Mouse (Mus musculus): Measurements from ENCODE around the gene Kif5c. TPM values are rescaled to one million over a fixed set of nuclear protein-coding genes. Genes with fewer than 3 reads are reported as not detected.

The Kif5c gene
- polyA plus RNA-seq, 2 experiments, result 4.5 to 5.3 TPM

DNA sequence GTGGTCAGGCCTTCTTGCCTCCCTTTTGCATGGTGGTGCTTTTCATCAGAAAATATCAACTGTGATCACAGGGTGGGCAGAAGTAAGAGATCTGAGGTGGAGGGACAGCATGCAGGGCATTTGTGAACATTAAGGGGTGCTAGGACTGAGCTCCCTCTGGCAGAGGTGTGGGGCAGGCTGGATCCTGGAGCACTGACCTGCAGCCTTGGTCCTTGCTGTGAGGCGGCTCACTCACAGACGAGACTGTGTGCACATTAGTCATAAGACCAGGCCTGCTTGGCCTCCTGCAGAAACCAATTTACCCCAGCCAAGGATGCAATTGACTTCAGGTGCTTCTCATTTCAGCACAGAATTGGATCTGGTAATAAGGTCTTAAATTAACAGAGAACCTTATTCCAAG lies 128.6 kb downstream of the Kif5c start:
- TF ChIP-seq POLR2A (IDR thresholded peaks at IDR 0.05; ENCODE audit: borderline replicate concordance, extremely low read depth, insufficient read depth, insufficient read length), result no peak
- 56% methylated on average over 2 of the region's 2 CpGs for WGBS
- peaks cover 21% of the 10 kb centered on the region for H3K36me3 ChIP-seq (ENCODE audit: control insufficient read depth, insufficient read depth, low read length)
- H3K4me2 ChIP-seq (replicated peaks; ENCODE audit: low read depth, low read length, severe bottlenecking), result no peak overlapping the region
- 0 out of 2 replicates have a peak, but pooled peaks cover 2% of the 10 kb centered on the region for H3K4me1 ChIP-seq (ENCODE audit: control insufficient read depth, insufficient read depth, low read length)
- H3K4me3 ChIP-seq (replicated peaks; ENCODE audit: low read length), result no peak overlapping the region
- H3K9me3 ChIP-seq (ENCODE audit: control insufficient read depth, low read length), result no peaks in the 10 kb centered on the region
- no peak overlapping the region for H3K9ac ChIP-seq (ENCODE audit: low read depth, low read length, severe bottlenecking)
- ATAC-seq (ENCODE audit: low FRiP score, low read depth) (no peak), DNase-seq (ENCODE audit: low spot score) (no peak)
- H3K27ac ChIP-seq (replicated peaks; ENCODE audit: low read depth, low read length), result no peak overlapping the region
- H3K27me3 ChIP-seq (ENCODE audit: control insufficient read depth, insufficient read depth, low read length), result no peaks in the 10 kb centered on the region

DNA sequence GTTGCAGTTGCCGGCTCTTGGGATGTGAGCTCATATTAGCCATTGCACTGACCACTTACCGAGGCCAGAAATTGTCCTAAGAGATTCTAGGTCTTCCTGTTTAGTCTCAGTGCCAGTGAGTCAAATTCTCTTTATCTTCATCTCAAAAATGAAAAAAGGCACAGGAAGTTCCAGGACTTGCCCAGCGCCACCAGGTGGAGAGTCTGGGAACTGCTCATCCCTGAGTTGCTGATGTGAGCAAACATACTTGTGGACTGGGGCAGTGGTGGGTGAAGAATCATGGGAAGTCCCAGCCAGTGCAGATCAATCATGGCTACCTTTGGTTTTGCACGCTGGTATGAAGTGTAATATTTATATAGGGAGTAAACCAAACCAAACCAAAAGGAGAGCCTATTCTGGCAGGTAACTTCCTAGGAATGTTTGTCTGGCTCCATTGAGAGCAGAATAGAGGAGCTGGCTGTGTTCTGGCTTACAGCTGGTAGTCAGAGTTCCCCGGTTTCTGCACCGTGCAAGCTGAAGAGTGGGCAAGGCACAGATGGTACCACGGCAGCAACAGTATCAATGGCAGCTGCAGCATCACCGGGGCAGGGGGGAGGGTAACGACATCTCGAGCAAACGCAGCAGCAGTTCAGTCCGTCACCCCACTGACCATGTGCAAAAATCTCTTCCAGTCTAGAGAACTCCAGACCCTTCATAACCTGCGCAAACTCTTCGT lies 129.7 kb downstream of the Kif5c start:
- 66% methylated on average over 14 of the region's 14 CpGs for WGBS
- peaks cover 23% of the 10 kb centered on the region for H3K36me3 ChIP-seq (ENCODE audit: control insufficient read depth, insufficient read depth, low read length)

DNA sequence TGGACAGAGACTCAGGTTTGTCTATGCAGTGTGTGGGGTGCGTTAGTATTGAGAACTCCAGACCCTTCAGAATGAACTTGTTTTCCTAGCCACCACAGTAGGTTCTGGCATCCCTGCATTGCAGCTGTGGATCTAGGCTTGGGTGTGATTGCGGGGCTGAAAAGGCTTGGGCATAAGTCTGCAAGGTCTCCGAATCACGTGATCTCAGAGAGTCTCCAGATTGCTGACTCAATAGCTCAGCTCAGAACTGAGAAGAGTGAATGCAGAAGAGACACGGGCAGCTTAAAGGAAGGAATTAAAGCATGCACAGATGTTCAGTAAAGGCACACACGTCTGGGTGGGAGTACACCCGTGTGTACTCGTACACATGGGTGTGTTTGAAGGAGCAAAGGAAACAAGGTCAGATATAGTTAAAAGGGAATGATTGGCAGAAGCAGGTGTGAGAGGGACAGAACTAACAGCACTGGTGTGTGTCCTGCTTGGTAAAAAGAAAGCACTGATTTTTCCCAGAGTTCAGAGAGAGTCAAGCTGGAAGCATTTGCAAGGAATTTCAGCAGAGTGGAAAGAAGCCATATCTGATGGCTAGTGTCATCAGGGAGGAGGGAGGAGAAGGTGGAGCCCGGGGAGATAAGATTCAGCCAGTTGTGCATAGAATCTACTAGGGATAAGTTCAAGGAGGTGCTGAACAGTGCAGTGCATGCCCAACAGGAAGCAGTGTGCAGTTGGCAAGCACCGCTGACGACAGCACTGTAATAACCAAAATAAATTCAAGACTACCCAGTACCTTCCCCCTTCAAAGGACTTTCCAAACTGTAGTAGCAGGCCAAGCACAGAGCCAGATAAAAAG lies 130.9 kb downstream of the Kif5c start:
- no peak for DNase-seq (ENCODE audit: low spot score)
- no peak overlapping the region for H3K27ac ChIP-seq (replicated peaks; ENCODE audit: low read depth, low read length)
- no peaks in the 10 kb centered on the region for H3K4me1 ChIP-seq (ENCODE audit: control insufficient read depth, insufficient read depth, low read length)
- 72% methylated on average over 11 of the region's 11 CpGs for WGBS
- H3K9ac ChIP-seq (ENCODE audit: low read depth, low read length, severe bottlenecking), result no peak overlapping the region
- H3K4me2 ChIP-seq (replicated peaks; ENCODE audit: low read depth, low read length, severe bottlenecking), result no peak overlapping the region
- H3K4me3 ChIP-seq (replicated peaks; ENCODE audit: low read length), result no peak overlapping the region
- H3K36me3 ChIP-seq (ENCODE audit: control insufficient read depth, insufficient read depth, low read length), result peaks cover 27% of the 10 kb centered on the region
- peak; percentile 28; the same call in 1 of the 2 replicates for ATAC-seq (ENCODE audit: low FRiP score, low read depth)
- TF ChIP-seq POLR2A (IDR thresholded peaks at IDR 0.05; ENCODE audit: borderline replicate concordance, extremely low read depth, insufficient read depth, insufficient read length), result no peak
- no peaks in the 10 kb centered on the region for H3K27me3 ChIP-seq (ENCODE audit: control insufficient read depth, insufficient read depth, low read length)
- H3K9me3 ChIP-seq (ENCODE audit: control insufficient read depth, low read length), result no peaks in the 10 kb centered on the region

More for the DNA sequence above, 129.7 kb downstream of the Kif5c start:
- ATAC-seq (ENCODE audit: low FRiP score, low read depth) (no peak), DNase-seq (ENCODE audit: low spot score) (no peak)
- TF ChIP-seq POLR2A (IDR thresholded peaks at IDR 0.05; ENCODE audit: borderline replicate concordance, extremely low read depth, insufficient read depth, insufficient read length), result no peak
- H3K4me2 ChIP-seq (replicated peaks; ENCODE audit: low read depth, low read length, severe bottlenecking), result no peak overlapping the region
- H3K4me3 ChIP-seq (replicated peaks; ENCODE audit: low read length), result no peak overlapping the region
- H3K27ac ChIP-seq (replicated peaks; ENCODE audit: low read depth, low read length), result no peak overlapping the region
- no peaks in the 10 kb centered on the region for H3K27me3 ChIP-seq (ENCODE audit: control insufficient read depth, insufficient read depth, low read length)
- H3K4me1 ChIP-seq (ENCODE audit: control insufficient read depth, insufficient read depth, low read length), result 0 out of 2 replicates have a peak, but pooled peaks cover under 1% of the 10 kb centered on the region
- H3K9ac ChIP-seq (ENCODE audit: low read depth, low read length, severe bottlenecking), result no peak overlapping the region
- H3K9me3 ChIP-seq (ENCODE audit: control insufficient read depth, low read length), result no peaks in the 10 kb centered on the region

DNA sequence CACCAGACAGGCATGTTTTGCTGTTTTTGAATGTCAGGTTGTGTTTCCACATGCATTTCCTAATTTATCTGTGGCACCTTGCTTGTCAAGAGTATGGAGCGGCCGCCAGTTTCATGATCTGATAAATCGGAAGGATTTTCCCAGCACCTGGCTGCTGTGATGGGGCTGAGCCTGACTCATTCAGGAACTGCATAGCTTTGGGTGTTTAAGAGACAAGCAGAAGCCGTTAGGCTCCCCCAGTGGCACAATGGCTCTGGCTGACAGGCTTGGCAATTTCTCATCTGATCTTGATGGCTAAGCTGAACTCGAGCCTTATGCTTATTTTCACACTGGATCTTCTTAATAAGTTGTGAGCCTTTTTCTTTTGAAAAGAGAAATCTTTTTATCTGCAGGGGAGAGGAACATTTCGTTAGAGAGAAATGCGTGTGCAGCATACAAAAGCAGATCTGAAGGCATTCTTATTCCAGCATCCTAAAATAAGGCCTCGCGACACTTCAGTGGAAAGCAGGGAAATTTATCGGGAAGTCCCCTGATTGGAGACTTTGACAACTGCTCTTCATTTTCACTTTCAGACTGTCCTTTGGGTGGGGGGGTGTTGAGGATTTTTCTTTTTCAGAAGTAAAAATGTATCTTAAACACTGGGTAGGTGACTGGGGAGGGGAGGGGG lies 132.6 kb downstream of the Kif5c start:
- no peaks in the 10 kb centered on the region for H3K9me3 ChIP-seq (ENCODE audit: control insufficient read depth, low read length)
- no peaks in the 10 kb centered on the region for H3K27me3 ChIP-seq (ENCODE audit: control insufficient read depth, insufficient read depth, low read length)
- ATAC-seq (ENCODE audit: low FRiP score, low read depth), result no peak
- no peak overlapping the region for H3K4me2 ChIP-seq (replicated peaks; ENCODE audit: low read depth, low read length, severe bottlenecking)
- H3K9ac ChIP-seq (ENCODE audit: low read depth, low read length, severe bottlenecking), result no peak overlapping the region
- no peak overlapping the region for H3K4me3 ChIP-seq (replicated peaks; ENCODE audit: low read length)
- no peak for DNase-seq (ENCODE audit: low spot score)
- H3K36me3 ChIP-seq (ENCODE audit: control insufficient read depth, insufficient read depth, low read length), result peaks cover 26% of the 10 kb centered on the region
- WGBS, result 82% methylated on average over 10 of the region's 10 CpGs
- no peak overlapping the region for H3K27ac ChIP-seq (replicated peaks; ENCODE audit: low read depth, low read length)
- no peak for TF ChIP-seq POLR2A (IDR thresholded peaks at IDR 0.05; ENCODE audit: borderline replicate concordance, extremely low read depth, insufficient read depth, insufficient read length)
- H3K4me1 ChIP-seq (ENCODE audit: control insufficient read depth, insufficient read depth, low read length), result no peaks in the 10 kb centered on the region

DNA sequence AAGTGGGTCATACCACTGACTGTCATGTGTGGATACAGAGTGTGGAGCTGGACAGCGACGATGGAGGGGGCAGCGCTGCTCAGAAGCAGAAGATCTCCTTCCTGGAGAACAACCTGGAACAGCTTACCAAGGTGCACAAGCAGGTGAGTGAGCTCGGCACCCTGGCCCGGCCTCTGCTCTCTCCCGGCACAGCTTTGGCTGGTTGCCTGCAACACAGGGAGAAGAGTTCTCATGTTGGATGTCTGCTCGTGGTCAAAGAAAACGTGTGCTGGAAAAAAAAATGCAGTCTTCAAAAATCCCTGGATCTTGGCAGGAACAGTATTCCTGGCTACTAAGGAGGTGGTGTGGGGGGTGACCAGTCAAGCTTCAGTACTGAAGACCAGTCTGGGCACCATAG lies 133.1 kb downstream of the Kif5c start:
- H3K9ac ChIP-seq (ENCODE audit: low read depth, low read length, severe bottlenecking), result no peak overlapping the region
- H3K4me1 ChIP-seq (ENCODE audit: control insufficient read depth, insufficient read depth, low read length), result no peaks in the 10 kb centered on the region
- no peak overlapping the region for H3K27ac ChIP-seq (replicated peaks; ENCODE audit: low read depth, low read length)
- DNase-seq (ENCODE audit: low spot score) (no peak), ATAC-seq (ENCODE audit: low FRiP score, low read depth) (no peak)
- H3K27me3 ChIP-seq (ENCODE audit: control insufficient read depth, insufficient read depth, low read length), result no peaks in the 10 kb centered on the region
- 84% methylated on average over 8 of the region's 8 CpGs for WGBS
- no peak for TF ChIP-seq POLR2A (IDR thresholded peaks at IDR 0.05; ENCODE audit: borderline replicate concordance, extremely low read depth, insufficient read depth, insufficient read length)
- no peak overlapping the region for H3K4me3 ChIP-seq (replicated peaks; ENCODE audit: low read length)
- H3K36me3 ChIP-seq (ENCODE audit: control insufficient read depth, insufficient read depth, low read length), result peaks cover 21% of the 10 kb centered on the region
- H3K9me3 ChIP-seq (ENCODE audit: control insufficient read depth, low read length), result no peaks in the 10 kb centered on the region
- no peak overlapping the region for H3K4me2 ChIP-seq (replicated peaks; ENCODE audit: low read depth, low read length, severe bottlenecking)
